Mouse (Mus musculus) thymus, adult 2 months (tissue): ENCODE measurements around the gene Ros1. TPM values are rescaled to one million over a fixed set of nuclear protein-coding genes. Genes with fewer than 3 reads are reported as not detected.

Experiments
- DNase-seq: peaks from one replicate; pipeline ENCODE4 v3.0.0; 2021
- H3K27ac ChIP-seq: fragments of 200-500 bp; 2 replicates; pipeline ENCODE4 v1.5.1; 2012; ENCODE audit warnings: low read length, control low read depth; ENCODE audit not compliant: control insufficient read depth, insufficient read depth
- H3K27me3 ChIP-seq: fragments of 200-500 bp; 2 replicates; pipeline ENCODE4 v1.6.1; 2012; ENCODE audit warnings: mild to moderate bottlenecking, low read length, moderate library complexity, mixed read lengths; ENCODE audit not compliant: control insufficient read depth, insufficient read depth
- H3K36me3 ChIP-seq: fragments of 200-500 bp; 2 replicates; pipeline ENCODE4 v1.6.1; 2012; ENCODE audit warnings: mild to moderate bottlenecking, low read length, moderate library complexity; ENCODE audit not compliant: control insufficient read depth, insufficient read depth
- H3K4me1 ChIP-seq: fragments of 200-500 bp; replicated peaks from 2 replicates; pipeline ENCODE4 v1.6.1; 2012; ENCODE audit warnings: low read length; ENCODE audit not compliant: control insufficient read depth, insufficient read depth
- H3K4me3 ChIP-seq: fragments of 200-500 bp; 2 replicates; pipeline ENCODE4 v1.5.1; 2012; ENCODE audit warnings: mild to moderate bottlenecking, low read length, control low read depth, moderate library complexity; ENCODE audit not compliant: control insufficient read depth, insufficient read depth
- CTCF ChIP-seq: fragments of 200-500 bp; IDR thresholded peaks from 2 replicates; pipeline ENCODE4 v1.5.1; 2012; ENCODE audit warnings: mild to moderate bottlenecking, control low read depth, low read length, moderate library complexity, borderline replicate concordance; ENCODE audit not compliant: control insufficient read depth, poor library complexity, insufficient read depth; ENCODE audit errors: extremely low read depth
- POLR2A ChIP-seq: fragments of 200-500 bp; IDR thresholded peaks from 2 replicates; pipeline ENCODE4 v1.6.1; 2012; ENCODE audit warnings: mild to moderate bottlenecking, low read length, control low read depth, moderate library complexity; ENCODE audit not compliant: control insufficient read depth, poor library complexity, insufficient read depth; ENCODE audit errors: extremely low read depth
- WGBS: fragments of 180-500 bp; shearing (Covaris S2); methylation state at CpG from one replicate; pipeline ENCODE4 v1.1.7; 2018; 5-methylcytosine and 5-hydroxymethylcytosine counted together
- polyA plus RNA-seq: library from polyadenylated mRNA; depleted of rRNA; stranded (reverse); fragments of >200 nt; gene quantifications from 2 replicates; pipeline ENCODE4 v1.2.3, GENCODE M21; 2012

Ros1 gene
- polyA plus RNA-seq, 1 experiment: not detected

GRCm38 (mm10) chr10:52101273-52101672 is 93.8 kb downstream of the Ros1 start:
- 77% methylated on average over 1 of the region's 1 CpGs for WGBS
- TF ChIP-seq POLR2A (no peak), CTCF (no peak)
- no peak overlapping the region for H3K4me3 ChIP-seq
- no peak for DNase-seq
- no peak overlapping the region for H3K27ac ChIP-seq
- H3K27me3 ChIP-seq: no peaks in the 10 kb centered on the region
- H3K36me3 ChIP-seq: no peaks in the 10 kb centered on the region
- H3K4me1 ChIP-seq: no peaks in the 10 kb centered on the region

GRCm38 (mm10) chr10:52092181-52092580 is 102.9 kb downstream of the Ros1 start:
- Histone ChIP-seq H3K36me3 (no peaks in the 10 kb centered on the region), H3K27me3 (no peaks in the 10 kb centered on the region), H3K27ac (no peak overlapping the region), H3K4me3 (no peak overlapping the region), H3K4me1 (no peaks in the 10 kb centered on the region)
- no peak for DNase-seq
- WGBS: 91% methylated on average over 4 of the region's 4 CpGs
- TF ChIP-seq CTCF (no peak), POLR2A (no peak)

- H3K36me3 ChIP-seq: no peaks in the 10 kb centered on the region
- H3K27ac ChIP-seq: no peak overlapping the region
- DNase-seq: no peak
- TF ChIP-seq POLR2A: no peak
- TF ChIP-seq CTCF: no peak
- no peaks in the 10 kb centered on the region for H3K4me1 ChIP-seq
- H3K4me3 ChIP-seq: no peak overlapping the region
- H3K27me3 ChIP-seq: no peaks in the 10 kb centered on the region
- WGBS: 92% methylated on average over 6 of the region's 6 CpGs
These were observed 108.4 kb downstream of the Ros1 start for GRCm38 (mm10) chr10:52086681-52087080.

- H3K27ac ChIP-seq: no peak overlapping the region
These were observed 122.6 kb downstream of the Ros1 start for GRCm38 (mm10) chr10:52072482-52072881.

GRCm38 (mm10) chr10:52048287-52048686 is 146.8 kb downstream of the Ros1 start:
- H3K27ac ChIP-seq: no peak overlapping the region
- no peak for DNase-seq

More at GRCm38 (mm10) chr10:52072482-52072881, 122.6 kb downstream of the Ros1 start:
- H3K27me3 ChIP-seq: no peaks in the 10 kb centered on the region
- no peaks in the 10 kb centered on the region for H3K4me1 ChIP-seq
- TF ChIP-seq POLR2A: no peak
- TF ChIP-seq CTCF: no peak
- H3K4me3 ChIP-seq: no peak overlapping the region
- DNase-seq: no peak
- no peaks in the 10 kb centered on the region for H3K36me3 ChIP-seq

GRCm38 (mm10) chr10:52043086-52043485 is 152.0 kb downstream of the Ros1 start:
- no peaks in the 10 kb centered on the region for H3K4me1 ChIP-seq
- 90% methylated on average over 5 of the region's 5 CpGs for WGBS
- no peak overlapping the region for H3K27ac ChIP-seq
- no peak for TF ChIP-seq POLR2A
- no peak for TF ChIP-seq CTCF
- H3K27me3 ChIP-seq: no peaks in the 10 kb centered on the region
- H3K4me3 ChIP-seq: no peak overlapping the region
- H3K36me3 ChIP-seq: no peaks in the 10 kb centered on the region
- no peak for DNase-seq

More at GRCm38 (mm10) chr10:52048287-52048686, 146.8 kb downstream of the Ros1 start:
- TF ChIP-seq POLR2A (no peak), CTCF (no peak)
- no peaks in the 10 kb centered on the region for H3K4me1 ChIP-seq
- WGBS: 39% methylated on average over 3 of the region's 3 CpGs
- H3K4me3 ChIP-seq: no peak overlapping the region
- no peaks in the 10 kb centered on the region for H3K27me3 ChIP-seq
- H3K36me3 ChIP-seq: no peaks in the 10 kb centered on the region

GRCm38 (mm10) chr10:52039392-52039791 is 155.7 kb downstream of the Ros1 start:
- no peak overlapping the region for H3K27ac ChIP-seq
- H3K36me3 ChIP-seq: no peaks in the 10 kb centered on the region
- no peak for DNase-seq
- H3K4me1 ChIP-seq: no peaks in the 10 kb centered on the region
- H3K4me3 ChIP-seq: no peak overlapping the region
- TF ChIP-seq POLR2A (no peak), CTCF (no peak)
- WGBS: 64% methylated on average over 1 of the region's 1 CpGs
- H3K27me3 ChIP-seq: no peaks in the 10 kb centered on the region
